ENCODE assay signal across 18 mouse cellular contexts in the genomic region with DNA sequence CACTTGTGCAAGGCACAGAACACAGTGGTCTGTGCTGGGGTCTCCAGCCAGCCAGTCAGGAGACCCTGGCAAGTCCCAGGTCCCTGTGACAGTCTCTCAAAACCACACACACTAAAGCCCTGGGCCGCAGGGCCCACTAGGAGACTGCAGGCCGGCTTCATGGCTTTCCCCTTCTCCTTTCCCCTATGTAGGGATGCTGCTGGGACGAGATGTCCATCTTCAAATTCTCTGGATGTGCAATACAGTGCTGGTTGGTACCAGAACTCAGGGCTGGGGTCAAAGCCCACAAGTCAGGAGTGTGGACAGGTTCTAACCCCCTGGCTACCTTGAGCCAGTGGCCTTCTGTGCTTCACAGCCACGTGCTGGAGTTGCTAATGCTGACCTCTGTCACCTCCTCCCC. TPM values are rescaled to one million over a fixed set of nuclear protein-coding genes. Genes with fewer than 3 reads are reported as not detected.
DNase-seq lines count a peak whose midpoint lies in the region; ATAC-seq and TF ChIP-seq lines count a peak whose summit lies in the region.
"Had no signal": no experiment of that assay in that cellular context is flagged by ENCODE, and none has a peak within 500 bp of the region (broad histone marks: within the 10 kb centered on the region; RNA-seq: fewer than 3 reads in every experiment).

No protein-coding gene starts in this region.

- no peak overlapping the region for H3K4me2 ChIP-seq in forebrain, embryonic 15.5 days (replicated peaks)
- H3K4me2 ChIP-seq in hindbrain, embryonic 11.5 days (replicated peaks; ENCODE audit: low read depth, low read length), result no peak overlapping the region
- H3K4me2 ChIP-seq: embryonic facial prominence, embryonic 15.5 days; forebrain, embryonic 13.5 days; limb, embryonic 15.5 days; lung, embryonic 14.5 days; neural tube, embryonic 12.5 days had no signal

- H3K9me3 ChIP-seq in forebrain, embryonic 10.5 days, result no peaks in the 10 kb centered on the region
- no peaks in the 10 kb centered on the region for H3K9me3 ChIP-seq in forebrain, embryonic 15.5 days
- no peaks in the 10 kb centered on the region for H3K9me3 ChIP-seq in hindbrain, embryonic 10.5 days
- no peaks in the 10 kb centered on the region for H3K9me3 ChIP-seq in hindbrain, embryonic 11.5 days (ENCODE audit: control insufficient read depth, low read length)
- H3K9me3 ChIP-seq: embryonic facial prominence, embryonic 15.5 days; forebrain, embryonic 13.5 days; limb, embryonic 15.5 days; neural tube, embryonic 12.5 days had no signal

- H3K36me3 ChIP-seq in forebrain, embryonic 10.5 days (replicated peaks), result no peaks in the 10 kb centered on the region
- no peaks in the 10 kb centered on the region for H3K36me3 ChIP-seq in forebrain, embryonic 15.5 days
- H3K36me3 ChIP-seq in hindbrain, embryonic 10.5 days, result no peaks in the 10 kb centered on the region
- H3K36me3 ChIP-seq in hindbrain, embryonic 11.5 days (ENCODE audit: control insufficient read depth, insufficient read depth, low read length), result no peaks in the 10 kb centered on the region
- H3K36me3 ChIP-seq in spleen, adult 2 months (ENCODE audit: control insufficient read depth, insufficient read depth, low read length), result no peaks in the 10 kb centered on the region
- H3K36me3 ChIP-seq: embryonic facial prominence, embryonic 15.5 days; limb, embryonic 15.5 days; neural tube, embryonic 12.5 days had no signal

- H3K4me1 ChIP-seq in forebrain, embryonic 10.5 days, result peaks cover 70% of the 10 kb centered on the region
- H3K4me1 ChIP-seq in forebrain, embryonic 15.5 days, result peaks cover 6% of the 10 kb centered on the region; the same call in 1 of the 2 replicates
- peaks cover 61% of the 10 kb centered on the region for H3K4me1 ChIP-seq in hindbrain, embryonic 10.5 days (replicated peaks)
- peaks cover 6% of the 10 kb centered on the region for H3K4me1 ChIP-seq in hindbrain, embryonic 11.5 days (replicated peaks; ENCODE audit: control insufficient read depth, insufficient read depth, low read length)
- H3K4me1 ChIP-seq in spleen, adult 2 months (ENCODE audit: control insufficient read depth, insufficient read depth, insufficient read length), result peaks cover 21% of the 10 kb centered on the region

- H3K9ac ChIP-seq in forebrain, embryonic 15.5 days (replicated peaks), result no peak overlapping the region
- H3K9ac ChIP-seq in hindbrain, embryonic 11.5 days (ENCODE audit: low read depth, low read length), result no peak overlapping the region
- H3K9ac ChIP-seq: embryonic facial prominence, embryonic 15.5 days; forebrain, embryonic 13.5 days; limb, embryonic 15.5 days; lung, embryonic 14.5 days; neural tube, embryonic 12.5 days had no signal

- no peak for TF ChIP-seq POLR2A in spleen, adult 2 months (IDR thresholded peaks at IDR 0.05; ENCODE audit: low read depth, low read length)

- no peak overlapping the region for H3K4me3 ChIP-seq in forebrain, embryonic 10.5 days
- H3K4me3 ChIP-seq in forebrain, embryonic 15.5 days, result no peak overlapping the region
- H3K4me3 ChIP-seq in hindbrain, embryonic 10.5 days, result no peak overlapping the region
- H3K4me3 ChIP-seq in hindbrain, embryonic 11.5 days (ENCODE audit: low read depth, low read length), result no peak overlapping the region
- H3K4me3 ChIP-seq in left cerebral cortex, adult 2 months, result no peak overlapping the region
- H3K4me3 ChIP-seq in spleen, adult 2 months (ENCODE audit: extremely low read depth, insufficient read depth, insufficient read length), result no peak overlapping the region
- H3K4me3 ChIP-seq: embryonic facial prominence, embryonic 15.5 days; forebrain, embryonic 13.5 days; limb, embryonic 15.5 days; neural tube, embryonic 12.5 days had no signal

- no peak for TF ChIP-seq CTCF in left cerebral cortex, adult 2 months (IDR thresholded peaks at IDR 0.05)
- TF ChIP-seq CTCF in spleen, adult 2 months (IDR thresholded peaks at IDR 0.05; ENCODE audit: extremely low read depth, insufficient read depth, insufficient read length, insufficient replicate concordance), result no peak

- H3K27ac ChIP-seq in forebrain, embryonic 10.5 days, result peak overlapping the region; percentile 84
- no peak overlapping the region for H3K27ac ChIP-seq in forebrain, embryonic 15.5 days (replicated peaks)
- H3K27ac ChIP-seq in hindbrain, embryonic 10.5 days, result peak overlapping the region; percentile 71
- H3K27ac ChIP-seq in hindbrain, embryonic 11.5 days (ENCODE audit: low read depth, low read length), result no peak overlapping the region
- peak overlapping the region; percentile 21; the same call in 1 of the 2 replicates for H3K27ac ChIP-seq in left cerebral cortex, adult 2 months
- H3K27ac ChIP-seq in spleen, adult 2 months (ENCODE audit: insufficient read depth, low read length), result peak overlapping the region; percentile 10; the same call in 1 of the 2 replicates
- H3K27ac ChIP-seq: embryonic facial prominence, embryonic 15.5 days; forebrain, embryonic 13.5 days; neural tube, embryonic 12.5 days had no signal

- ATAC-seq in forebrain, embryonic 15.5 days (replicated peaks), result no peak
- no peak for ATAC-seq in hindbrain, embryonic 11.5 days (ENCODE audit: low FRiP score)

- H3K27me3 ChIP-seq in forebrain, embryonic 10.5 days (ENCODE audit: poor library complexity, severe bottlenecking), result no peaks in the 10 kb centered on the region
- H3K27me3 ChIP-seq in forebrain, embryonic 15.5 days, result no peaks in the 10 kb centered on the region
- H3K27me3 ChIP-seq in hindbrain, embryonic 10.5 days (ENCODE audit: insufficient read depth, poor library complexity, severe bottlenecking), result peaks cover 5% of the 10 kb centered on the region; the same call in 1 of the 2 replicates
- no peaks in the 10 kb centered on the region for H3K27me3 ChIP-seq in hindbrain, embryonic 11.5 days (ENCODE audit: control insufficient read depth, insufficient read depth, low read length)
- no peaks in the 10 kb centered on the region for H3K27me3 ChIP-seq in spleen, adult 2 months (ENCODE audit: control insufficient read depth, insufficient read depth, low read length)
- H3K27me3 ChIP-seq: embryonic facial prominence, embryonic 15.5 days; forebrain, embryonic 13.5 days; limb, embryonic 15.5 days; neural tube, embryonic 12.5 days had no signal

- WGBS in forebrain, embryonic 10.5 days, result 75% methylated on average over 4 of the region's 4 CpGs
- 83% methylated on average over 4 of the region's 4 CpGs for WGBS in forebrain, embryonic 15.5 days
- 68% methylated on average over 4 of the region's 4 CpGs for WGBS in hindbrain, embryonic 10.5 days
- 68% methylated on average over 4 of the region's 4 CpGs for WGBS in hindbrain, embryonic 11.5 days
- WGBS in spleen, adult 2 months, result 75% methylated on average over 4 of the region's 4 CpGs

- no peak for DNase-seq in forebrain, embryonic 10.5 days (ENCODE audit: extremely low spot score, low spot score)
- no peak for DNase-seq in hindbrain, embryonic 10.5 days (ENCODE audit: low spot score)
- no peak for DNase-seq in hindbrain, embryonic 11.5 days (ENCODE audit: low spot score)
- DNase-seq in left cerebral cortex, adult 2 months (ENCODE audit: extremely low spot score in 1 of 2, low spot score in 2 of 2), result no peak
- DNase-seq in left cerebral cortex, adult 18-20 months (ENCODE audit: low spot score in 2 of 2), result no peak
- no peak for DNase-seq in spleen, adult 2 months (ENCODE audit: low read depth in 1 of 2, low spot score in 2 of 2)
- no peak for DNase-seq in spleen, postnatal 14 days (ENCODE audit: low spot score in 2 of 2)

- intact Hi-C loops in left cerebral cortex, adult 2 months (cut with DNase I), result no loop called here

RNA-seq across cellular contexts. Expression of a gene that starts 1.4 kb away (rescaled TPM):
- not detected in 2 replicates for polyA plus RNA-seq in forebrain, embryonic 10.5 days (2016; fragmentation: Nextera tagmentation; extraction: Ambion mirVana)
- 0.33 TPM in 1 of 2 replicates, not detected in the other for polyA plus RNA-seq in forebrain, embryonic 15.5 days (2015; fragmentation: Nextera tagmentation; extraction: Ambion mirVana)
- polyA plus RNA-seq in hindbrain, embryonic 10.5 days (2016; fragmentation: Nextera tagmentation; extraction: Ambion mirVana), result not detected in 2 replicates
- polyA plus RNA-seq in hindbrain, embryonic 11.5 days (2014; fragmentation: Nextera tagmentation; extraction: Ambion mirVana), result not detected in 2 replicates
- total RNA-seq in left cerebral cortex, adult 2 months (2021), result not detected
- total RNA-seq in left cerebral cortex, adult 18-20 months (2021), result not detected
- 0.61 and 0.81 TPM in 2 replicates for polyA plus RNA-seq in spleen, adult 2 months (2012; rRNA removed)
- total RNA-seq: granulocyte monocyte progenitor cell, adult 5-6 weeks; heart, postnatal 10 days; layer of hippocampus, postnatal 10 days; left cerebral cortex, postnatal 14 days; MEL had no signal
- polyA plus RNA-seq: embryonic facial prominence, embryonic 15.5 days; limb, embryonic 15.5 days; lung, embryonic 14.5 days; neural tube, embryonic 12.5 days had no signal

RNA-seq across cellular contexts. Expression of a gene that starts 40.8 kb away (rescaled TPM):
- polyA plus RNA-seq in forebrain, embryonic 10.5 days (2016; fragmentation: Nextera tagmentation; extraction: Ambion mirVana), result 33.1 and 33.3 TPM in 2 replicates
- 25.7 and 28.8 TPM in 2 replicates for polyA plus RNA-seq in forebrain, embryonic 15.5 days (2015; fragmentation: Nextera tagmentation; extraction: Ambion mirVana)
- 40.9 and 51.2 TPM in 2 replicates for polyA plus RNA-seq in hindbrain, embryonic 10.5 days (2016; fragmentation: Nextera tagmentation; extraction: Ambion mirVana)
- 34.1 and 38.8 TPM in 2 replicates for polyA plus RNA-seq in hindbrain, embryonic 11.5 days (2014; fragmentation: Nextera tagmentation; extraction: Ambion mirVana)
- total RNA-seq in left cerebral cortex, adult 2 months (2021), result 10 to 100 TPM; 25.9 to 26.2 TPM
- total RNA-seq in left cerebral cortex, adult 18-20 months (2021), result 10 to 100 TPM; 17.0 to 17.1 TPM
- polyA plus RNA-seq in spleen, adult 2 months (2012; rRNA removed), result 165 and 240 TPM in 2 replicates

Comparison
In these comparisons a context has a peak if more than half of its experiments do, and no peak if none do; other contexts are left out.
1. H3K27ac ChIP-seq: peak in forebrain, embryonic 10.5 days (single experiment), hindbrain, embryonic 10.5 days (single experiment), left cerebral cortex, adult 2 months (single experiment) and spleen, adult 2 months (single experiment); none in forebrain, embryonic 15.5 days (single experiment) and hindbrain, embryonic 11.5 days (single experiment).